Mouse (Mus musculus) left cerebral cortex, adult 2 months (tissue): ENCODE data around the gene Vps33b. TPM values are rescaled to one million over a fixed set of nuclear protein-coding genes. Genes with fewer than 3 reads are reported as not detected.

Experiments
- DNase-seq, 2 experiments: peaks; one replicate each; pipeline ENCODE4 v3.0.0; 2021 to 2022; ENCODE audit warnings: low spot score in 2 of 2, mixed read lengths in 1 of 2; ENCODE audit errors: extremely low spot score in 1 of 2
- H3K27ac ChIP-seq: fragments of 200-600 bp; 2 replicates; pipeline ENCODE4 v1.8.1; 2022
- H3K4me3 ChIP-seq: fragments of 200-600 bp; 2 replicates; pipeline ENCODE4 v1.8.1; 2022
- CTCF ChIP-seq: fragments of 200-600 bp; IDR thresholded peaks from 2 replicates; pipeline ENCODE4 v1.8.1; 2022; ENCODE audit warnings: antibody characterized with exemption, mild to moderate bottlenecking, moderate library complexity
- intact Hi-C: fragments of 180-260 bp; cut with DNase I; formaldehyde crosslinking; loops from one replicate; pipeline ENCODE4 v1.15.1; 2025
- total RNA-seq, 2 experiments: library from RNA; stranded (reverse); gene quantifications; 2 replicates each; pipeline ENCODE4 v1.2.3; 2021

Vps33b gene
- total RNA-seq, 2 experiments from 2014 or later, result 21.5 to 23.2 TPM

- no peak overlapping the region for H3K4me3 ChIP-seq
- intact Hi-C loops, result no loop called here
- H3K27ac ChIP-seq, result no peak overlapping the region
- no peak for DNase-seq
- no peak for TF ChIP-seq CTCF
Observed at GRCm38 (mm10) chr7:80276374-80276773, 6.9 kb downstream of the Vps33b start.

GRCm38 (mm10) chr7:80280032-80280431 is 10.6 kb downstream of the Vps33b start:
- intact Hi-C loops, result no loop called here
- H3K4me3 ChIP-seq, result no peak overlapping the region
- no peak overlapping the region for H3K27ac ChIP-seq
- no peak for TF ChIP-seq CTCF
- DNase-seq, result no peak

- DNase-seq, result no peak
- Histone ChIP-seq H3K27ac (no peak overlapping the region), H3K4me3 (no peak overlapping the region)
- intact Hi-C loops, result no loop called here
- TF ChIP-seq CTCF, result peak; percentile 1; the same call in 1 of the 2 replicates
Observed at GRCm38 (mm10) chr7:80280998-80281397, 11.5 kb downstream of the Vps33b start.

- intact Hi-C loops, result no loop called here
- H3K4me3 ChIP-seq, result no peak overlapping the region
- TF ChIP-seq CTCF, result no peak
Observed at GRCm38 (mm10) chr7:80281646-80282045, 12.2 kb downstream of the Vps33b start.

GRCm38 (mm10) chr7:80283226-80283918 is 13.9 kb downstream of the Vps33b start:
- intact Hi-C loops, result no loop called here
- Histone ChIP-seq H3K4me3 (no peak overlapping the region), H3K27ac (no peak overlapping the region)
- no peak for DNase-seq
- TF ChIP-seq CTCF, result no peak

More at GRCm38 (mm10) chr7:80281646-80282045, 12.2 kb downstream of the Vps33b start:
- no peak overlapping the region for H3K27ac ChIP-seq
- DNase-seq, result no peak

GRCm38 (mm10) chr7:80284391-80284790 is 14.9 kb downstream of the Vps33b start:
- H3K4me3 ChIP-seq, result no peak overlapping the region
- intact Hi-C loops, result no loop called here

GRCm38 (mm10) chr7:80285725-80286124 is 16.3 kb downstream of the Vps33b start:
- no peak for TF ChIP-seq CTCF
- H3K27ac ChIP-seq, result no peak overlapping the region
- H3K4me3 ChIP-seq, result no peak overlapping the region
- intact Hi-C loops, result no loop called here
- no peak for DNase-seq

More at GRCm38 (mm10) chr7:80284391-80284790, 14.9 kb downstream of the Vps33b start:
- H3K27ac ChIP-seq, result no peak overlapping the region
- no peak for TF ChIP-seq CTCF
- DNase-seq, result no peak

GRCm38 (mm10) chr7:80287736-80288135 is 18.3 kb downstream of the Vps33b start:
- no peak for TF ChIP-seq CTCF
- Histone ChIP-seq H3K4me3 (no peak overlapping the region), H3K27ac (no peak overlapping the region)
- DNase-seq, result no peak
- intact Hi-C loops, result no loop called here

GRCm38 (mm10) chr7:80294062-80294763 is 24.8 kb downstream of the Vps33b start, which contains the start of gene Prc1:
TSS of gene Prc1 (plus strand) at chr7:80294450.
- H3K27ac ChIP-seq, result peak within 1 kb of the TSS; percentile 34; the same call in 1 of the 2 replicates
- peak; percentile 98 to 99 for DNase-seq
- intact Hi-C loops, result no loop called here
- H3K4me3 ChIP-seq, result peak within 1 kb of the TSS; percentile 65
- TF ChIP-seq CTCF, result no peak; the same call in 1 of the 2 replicates

GRCm38 (mm10) chr7:80294764-80295648 is 25.6 kb downstream of the Vps33b start:
- no peak for DNase-seq
- intact Hi-C loops, result no loop called here
- H3K27ac ChIP-seq, result no peak overlapping the region
- H3K4me3 ChIP-seq, result peak overlapping the region; percentile 65
- TF ChIP-seq CTCF, result no peak

GRCm38 (mm10) chr7:80296462-80296861 is 27.0 kb downstream of the Vps33b start:
- intact Hi-C loops, result no loop called here

More at GRCm38 (mm10) chr7:80296462-80296861, 27.0 kb downstream of the Vps33b start:
- TF ChIP-seq CTCF, result no peak
- DNase-seq, result no peak
- no peak overlapping the region for H3K27ac ChIP-seq
- no peak overlapping the region for H3K4me3 ChIP-seq
